Mouse (Mus musculus) thymus, postnatal 14 days (tissue): ENCODE data around the gene Lig1.
"Not testable (repeated sequence)": the region's sequence is repeated elsewhere in the genome, so short reads cannot be mapped to it uniquely, and the experiment has no call there.

ENCODE experiments used
- DNase-seq: peaks from one replicate; pipeline ENCODE4 v3.0.0; 2021

Gene Lig1

GRCm38 (mm10) chr7:13277081-13277480 is at the start of gene Lig1:
Lig1 (plus strand) TSS chr7:13277283.
- DNase-seq: peak; percentile 14

GRCm38 (mm10) chr7:13260746-13261700 is 16.1 kb upstream of the Lig1 start:
- DNase-seq: no peak

GRCm38 (mm10) chr7:13263851-13264250 is 13.2 kb upstream of the Lig1 start:
- no peak for DNase-seq

- no peak for DNase-seq
Observed at GRCm38 (mm10) chr7:13264396-13264795, 12.7 kb upstream of the Lig1 start.

- no peak for DNase-seq
Observed at GRCm38 (mm10) chr7:13268749-13269260, 8.3 kb upstream of the Lig1 start.

- DNase-seq: no peak
Observed at GRCm38 (mm10) chr7:13269394-13269793, 7.7 kb upstream of the Lig1 start.

- no peak for DNase-seq
Observed at GRCm38 (mm10) chr7:13271704-13272103, 5.4 kb upstream of the Lig1 start.

GRCm38 (mm10) chr7:13277833-13278232 is 750 bp downstream of the Lig1 start:
- no peak for DNase-seq

GRCm38 (mm10) chr7:13278308-13278891 is 1.3 kb downstream of the Lig1 start, which contains the start of gene Zswim9:
Zswim9 (minus strand) TSS chr7:13278721.
- DNase-seq: peak; percentile 95

- DNase-seq: not testable (repeated sequence)
Observed at GRCm38 (mm10) chr7:13278957-13279356, 1.9 kb downstream of the Lig1 start.

- DNase-seq: peak; percentile 24
Observed at GRCm38 (mm10) chr7:13288621-13289020, 11.5 kb downstream of the Lig1 start.

- no peak for DNase-seq
Observed at GRCm38 (mm10) chr7:13290041-13290675, 13.1 kb downstream of the Lig1 start.

- DNase-seq: no peak
Observed at GRCm38 (mm10) chr7:13291370-13291769, 14.3 kb downstream of the Lig1 start.

GRCm38 (mm10) chr7:13293878-13294855 is 17.1 kb downstream of the Lig1 start:
- DNase-seq: no peak

GRCm38 (mm10) chr7:13295256-13295655 is 18.2 kb downstream of the Lig1 start:
- DNase-seq: no peak

- DNase-seq: no peak
Observed at GRCm38 (mm10) chr7:13297636-13298035, 20.6 kb downstream of the Lig1 start.

- DNase-seq: no peak
Observed at GRCm38 (mm10) chr7:13298821-13299220, 21.7 kb downstream of the Lig1 start.

GRCm38 (mm10) chr7:13301643-13302042 is 24.6 kb downstream of the Lig1 start:
- no peak for DNase-seq

- DNase-seq: peak; percentile 71
Observed at GRCm38 (mm10) chr7:13302780-13303179, 25.7 kb downstream of the Lig1 start.

GRCm38 (mm10) chr7:13303372-13303771 is 26.3 kb downstream of the Lig1 start:
- no peak for DNase-seq

GRCm38 (mm10) chr7:13309407-13309806 is 32.3 kb downstream of the Lig1 start:
- DNase-seq: no peak
